Mouse (Mus musculus) testis, adult 2 months (tissue): ENCODE measurements around the gene Adgrl2.

ENCODE experiments used
- CTCF ChIP-seq: fragments of 200-500 bp; IDR thresholded peaks from 2 replicates; pipeline ENCODE4 v1.5.1; 2012; ENCODE audit warnings: low read depth, mild to moderate bottlenecking, inconsistent platforms, low read length, moderate library complexity; ENCODE audit not compliant: control insufficient read depth, insufficient read depth, insufficient replicate concordance
- POLR2A ChIP-seq: fragments of 200-500 bp; IDR thresholded peaks from 2 replicates; pipeline ENCODE4 v1.6.1; 2012; ENCODE audit warnings: low read depth, mild to moderate bottlenecking, inconsistent platforms, low read length, moderate library complexity; ENCODE audit not compliant: control insufficient read depth

GRCm38 (mm10) chr3:148963381-148964044 lies 26.8 kb downstream of the Adgrl2 start:
- TF ChIP-seq CTCF (no peak), POLR2A (no peak)
